Mouse (Mus musculus): ENCODE measurements around the gene Maats1. TPM values are rescaled to one million over a fixed set of nuclear protein-coding genes. Genes with fewer than 3 reads are reported as not detected.

The Maats1 gene
- total and polyA plus RNA-seq, 3 experiments: 0.20 TPM; not detected in 2

DNA sequence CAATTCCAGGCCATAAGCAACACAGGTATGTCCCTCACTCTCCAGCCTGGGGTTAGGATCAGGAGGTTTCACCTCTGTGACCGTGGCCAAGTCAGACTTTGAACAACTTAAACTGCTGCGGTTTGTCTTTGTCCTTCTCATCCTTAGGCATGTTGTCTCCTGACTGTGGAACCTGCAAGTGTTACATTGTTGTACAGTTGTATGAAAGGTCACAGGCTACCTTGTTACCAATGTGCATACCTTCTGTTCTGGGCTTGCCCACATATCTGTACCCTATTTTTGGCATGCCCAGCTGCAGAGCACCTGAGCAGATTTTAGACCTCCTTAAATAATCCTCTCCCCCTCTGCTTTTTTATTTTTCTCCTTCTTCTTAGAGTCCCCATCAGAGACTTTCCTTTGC, 17.3 kb upstream of the Maats1 start:
- no peak for DNase-seq
- Histone ChIP-seq H3K36me3 (ENCODE audit: control insufficient read depth, insufficient read depth, low read length) (peaks cover 4% of the 10 kb centered on the region; the same call in 1 of the 2 replicates), H3K27ac (no peak overlapping the region), H3K4me1 (ENCODE audit: control insufficient read depth, insufficient read depth, low read length) (peaks cover 6% of the 10 kb centered on the region), H3K79me2 (replicated peaks; ENCODE audit: control insufficient read depth, insufficient read depth, low read length) (no peaks in the 10 kb centered on the region), H3K9ac (ENCODE audit: low read depth, low read length) (no peak overlapping the region), H3K4me3 (no peak overlapping the region), H3K27me3 (ENCODE audit: control insufficient read depth, insufficient read depth, low read length) (no peaks in the 10 kb centered on the region)
- intact Hi-C loops (cut with DNase I): no loop called here
- TF ChIP-seq EP300 (IDR thresholded peaks at IDR 0.05; ENCODE audit: insufficient read depth, low read depth, low read length): no peak
- TF ChIP-seq CTCF (IDR thresholded peaks at IDR 0.05): no peak
- no peak for TF ChIP-seq POLR2A (IDR thresholded peaks at IDR 0.05; ENCODE audit: insufficient read depth, low read depth, low read length)
- 73% methylated on average over 2 of the region's 2 CpGs for WGBS

DNA sequence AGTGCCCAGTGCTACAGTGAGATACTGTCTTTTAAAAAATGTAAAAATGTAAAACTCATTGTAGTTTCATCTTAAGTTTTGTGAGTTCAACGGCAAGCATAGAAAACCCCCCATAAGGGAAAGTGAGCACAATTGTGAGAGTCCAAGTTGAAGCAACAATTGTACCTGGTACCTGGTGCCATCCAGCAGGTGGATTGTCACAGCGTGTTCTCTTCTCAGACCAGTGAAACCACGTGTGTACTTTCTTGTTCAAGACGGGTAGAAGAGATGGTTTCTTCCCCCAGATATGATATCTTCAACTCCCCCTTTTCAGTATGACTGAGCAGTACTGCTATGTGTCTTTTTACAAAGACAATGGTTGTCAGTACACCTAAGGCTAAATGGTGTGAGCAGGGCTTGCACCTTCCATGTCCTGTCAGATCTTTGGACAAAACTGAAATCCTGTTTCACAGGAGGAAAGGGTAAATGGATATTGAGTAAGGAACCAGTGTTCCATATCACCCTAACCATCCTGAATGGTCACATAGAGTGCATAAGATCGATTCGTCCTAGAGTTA, 16.4 kb upstream of the Maats1 start:
- no peak for DNase-seq
- Histone ChIP-seq H3K36me3 (ENCODE audit: control insufficient read depth, insufficient read depth, low read length) (peaks cover 4% of the 10 kb centered on the region; the same call in 1 of the 2 replicates), H3K4me3 (no peak overlapping the region), H3K9ac (ENCODE audit: low read depth, low read length) (no peak overlapping the region), H3K4me1 (ENCODE audit: control insufficient read depth, insufficient read depth, low read length) (peaks cover 6% of the 10 kb centered on the region), H3K27ac (no peak overlapping the region), H3K27me3 (ENCODE audit: control insufficient read depth, insufficient read depth, low read length) (no peaks in the 10 kb centered on the region), H3K79me2 (replicated peaks; ENCODE audit: control insufficient read depth, insufficient read depth, low read length) (no peaks in the 10 kb centered on the region)
- intact Hi-C loops (cut with DNase I): no loop called here
- no peak for TF ChIP-seq POLR2A (IDR thresholded peaks at IDR 0.05; ENCODE audit: insufficient read depth, low read depth, low read length)
- TF ChIP-seq EP300 (IDR thresholded peaks at IDR 0.05; ENCODE audit: insufficient read depth, low read depth, low read length): no peak
- TF ChIP-seq CTCF (IDR thresholded peaks at IDR 0.05): no peak
- 89% methylated on average over 6 of the region's 6 CpGs for WGBS

- Histone ChIP-seq H3K4me3 (no peak overlapping the region), H3K9ac (ENCODE audit: low read depth, low read length) (no peak overlapping the region), H3K4me1 (ENCODE audit: control insufficient read depth, insufficient read depth, low read length) (peaks cover 4% of the 10 kb centered on the region; the same call in 1 of the 2 replicates), H3K79me2 (replicated peaks; ENCODE audit: control insufficient read depth, insufficient read depth, low read length) (no peaks in the 10 kb centered on the region), H3K27ac (no peak overlapping the region; the same call in 1 of the 2 replicates), H3K27me3 (ENCODE audit: control insufficient read depth, insufficient read depth, low read length) (no peaks in the 10 kb centered on the region), H3K36me3 (ENCODE audit: control insufficient read depth, insufficient read depth, low read length) (peaks cover 26% of the 10 kb centered on the region)
- 68% methylated on average over 5 of the region's 5 CpGs for WGBS
- intact Hi-C loops (cut with DNase I): no loop called here
- DNase-seq: no peak
- no peak for TF ChIP-seq EP300 (IDR thresholded peaks at IDR 0.05; ENCODE audit: insufficient read depth, low read depth, low read length)
- TF ChIP-seq CTCF (IDR thresholded peaks at IDR 0.05): no peak
- no peak for TF ChIP-seq POLR2A (IDR thresholded peaks at IDR 0.05; ENCODE audit: insufficient read depth, low read depth, low read length)
Measured at GRCm38 (mm10) chr16:38354185-38354913, 12.4 kb upstream of the Maats1 start.

DNA sequence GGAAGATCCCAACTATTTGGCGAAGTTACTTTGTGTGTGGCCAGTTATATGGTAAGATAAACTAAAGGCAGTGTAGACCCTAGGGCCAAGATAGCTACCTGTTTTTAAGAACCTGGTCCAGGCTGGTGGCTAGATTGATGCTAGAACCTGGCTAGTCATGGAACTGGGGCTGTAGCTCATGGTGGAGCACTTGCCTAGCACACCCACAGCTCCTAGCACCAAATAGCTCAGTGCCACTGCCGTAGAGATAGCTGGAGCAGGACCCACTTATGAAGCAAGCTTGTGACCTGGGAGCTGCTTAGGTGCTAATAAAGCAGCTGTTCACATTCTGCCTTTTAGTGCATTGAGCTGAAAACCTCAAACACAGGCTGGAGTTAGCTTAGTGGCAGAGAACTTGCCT, 11.7 kb upstream of the Maats1 start:
- intact Hi-C loops (cut with DNase I): no loop called here
- no peak for DNase-seq
- 84% methylated on average over 2 of the region's 2 CpGs for WGBS

GRCm38 (mm10) chr16:38352851-38353250, 10.9 kb upstream of the Maats1 start:
- no peak overlapping the region for H3K9ac ChIP-seq (ENCODE audit: low read depth, low read length)
- peaks cover 36% of the 10 kb centered on the region for H3K36me3 ChIP-seq (ENCODE audit: control insufficient read depth, insufficient read depth, low read length)
- H3K4me3 ChIP-seq: no peak overlapping the region
- no peak for DNase-seq
- intact Hi-C loops (cut with DNase I): no loop called here
- H3K4me1 ChIP-seq (ENCODE audit: control insufficient read depth, insufficient read depth, low read length): peaks cover 8% of the 10 kb centered on the region
- TF ChIP-seq POLR2A (IDR thresholded peaks at IDR 0.05; ENCODE audit: insufficient read depth, low read depth, low read length): no peak
- TF ChIP-seq CTCF (IDR thresholded peaks at IDR 0.05): no peak
- TF ChIP-seq EP300 (IDR thresholded peaks at IDR 0.05; ENCODE audit: insufficient read depth, low read depth, low read length): no peak
- no peaks in the 10 kb centered on the region for H3K27me3 ChIP-seq (ENCODE audit: control insufficient read depth, insufficient read depth, low read length)
- H3K27ac ChIP-seq: peak overlapping the region; percentile 61
- H3K79me2 ChIP-seq (replicated peaks; ENCODE audit: control insufficient read depth, insufficient read depth, low read length): 0 out of 2 replicates have a peak, but pooled peaks cover 3% of the 10 kb centered on the region

More for the DNA sequence above, 11.7 kb upstream of the Maats1 start:
- no peak overlapping the region for H3K4me3 ChIP-seq
- no peak overlapping the region for H3K9ac ChIP-seq (ENCODE audit: low read depth, low read length)
- H3K4me1 ChIP-seq (ENCODE audit: control insufficient read depth, insufficient read depth, low read length): peaks cover 4% of the 10 kb centered on the region; the same call in 1 of the 2 replicates
- H3K27me3 ChIP-seq (ENCODE audit: control insufficient read depth, insufficient read depth, low read length): no peaks in the 10 kb centered on the region
- 0 out of 2 replicates have a peak, but pooled peaks cover 1% of the 10 kb centered on the region for H3K79me2 ChIP-seq (replicated peaks; ENCODE audit: control insufficient read depth, insufficient read depth, low read length)
- H3K27ac ChIP-seq: peak overlapping the region; percentile 31; the same call in 1 of the 2 replicates
- TF ChIP-seq POLR2A (IDR thresholded peaks at IDR 0.05; ENCODE audit: insufficient read depth, low read depth, low read length) (no peak), EP300 (IDR thresholded peaks at IDR 0.05; ENCODE audit: insufficient read depth, low read depth, low read length) (no peak), CTCF (IDR thresholded peaks at IDR 0.05) (no peak)
- peaks cover 28% of the 10 kb centered on the region for H3K36me3 ChIP-seq (ENCODE audit: control insufficient read depth, insufficient read depth, low read length)

DNA sequence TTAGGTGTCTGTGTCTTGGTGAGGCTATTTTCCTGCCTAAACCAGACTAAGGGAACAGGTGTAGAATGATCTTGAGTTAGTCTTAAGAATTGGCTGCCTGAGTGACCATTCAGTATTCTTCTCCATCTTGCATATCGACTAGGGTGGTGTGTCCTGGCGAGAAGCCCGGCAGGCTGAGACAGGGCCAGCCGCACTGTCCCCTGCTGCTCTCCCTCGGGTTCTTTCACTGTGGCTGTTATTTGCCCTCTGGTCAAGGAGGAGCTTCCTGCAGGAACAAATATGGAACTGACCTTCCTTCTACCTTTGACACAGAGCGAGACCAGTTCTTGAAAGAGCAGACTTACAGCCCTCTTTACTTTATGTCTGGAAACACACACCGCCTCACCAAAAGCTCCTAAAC, 10.1 kb upstream of the Maats1 start:
- TF ChIP-seq EP300 (IDR thresholded peaks at IDR 0.05; ENCODE audit: insufficient read depth, low read depth, low read length) (peak; percentile 47; the same call in 1 of the 2 replicates), POLR2A (IDR thresholded peaks at IDR 0.05; ENCODE audit: insufficient read depth, low read depth, low read length) (no peak), CTCF (IDR thresholded peaks at IDR 0.05) (no peak)
- Histone ChIP-seq H3K27me3 (ENCODE audit: control insufficient read depth, insufficient read depth, low read length) (no peaks in the 10 kb centered on the region), H3K4me1 (ENCODE audit: control insufficient read depth, insufficient read depth, low read length) (peaks cover 10% of the 10 kb centered on the region), H3K36me3 (ENCODE audit: control insufficient read depth, insufficient read depth, low read length) (peaks cover 38% of the 10 kb centered on the region), H3K27ac (peak overlapping the region; percentile 61), H3K9ac (ENCODE audit: low read depth, low read length) (0 out of 2 replicates have a peak overlapping the region, but pooled peaks have one; percentile 30), H3K4me3 (no peak overlapping the region), H3K79me2 (replicated peaks; ENCODE audit: control insufficient read depth, insufficient read depth, low read length) (0 out of 2 replicates have a peak, but pooled peaks cover 3% of the 10 kb centered on the region)
- WGBS: 18% methylated on average over 7 of the region's 7 CpGs
- intact Hi-C loops (cut with DNase I): no loop called here
- DNase-seq: peak; percentile 59 to 72
